Mouse (Mus musculus) subcutaneous adipose tissue, adult 2 months (tissue): ENCODE results near the gene Zfand6. TPM values are rescaled to one million over a fixed set of nuclear protein-coding genes. Genes with fewer than 3 reads are reported as not detected.

ENCODE experiments used
- polyA plus RNA-seq: library from polyadenylated mRNA; depleted of rRNA; stranded (reverse); fragments of >200 nt; gene quantifications from 2 replicates; pipeline ENCODE4 v1.2.3, GENCODE M21; 2012; ENCODE audit warnings: low replicate concordance; rRNA removed

The Zfand6 gene
- 89.8 and 147 TPM in 2 replicates for polyA plus RNA-seq

DNA sequence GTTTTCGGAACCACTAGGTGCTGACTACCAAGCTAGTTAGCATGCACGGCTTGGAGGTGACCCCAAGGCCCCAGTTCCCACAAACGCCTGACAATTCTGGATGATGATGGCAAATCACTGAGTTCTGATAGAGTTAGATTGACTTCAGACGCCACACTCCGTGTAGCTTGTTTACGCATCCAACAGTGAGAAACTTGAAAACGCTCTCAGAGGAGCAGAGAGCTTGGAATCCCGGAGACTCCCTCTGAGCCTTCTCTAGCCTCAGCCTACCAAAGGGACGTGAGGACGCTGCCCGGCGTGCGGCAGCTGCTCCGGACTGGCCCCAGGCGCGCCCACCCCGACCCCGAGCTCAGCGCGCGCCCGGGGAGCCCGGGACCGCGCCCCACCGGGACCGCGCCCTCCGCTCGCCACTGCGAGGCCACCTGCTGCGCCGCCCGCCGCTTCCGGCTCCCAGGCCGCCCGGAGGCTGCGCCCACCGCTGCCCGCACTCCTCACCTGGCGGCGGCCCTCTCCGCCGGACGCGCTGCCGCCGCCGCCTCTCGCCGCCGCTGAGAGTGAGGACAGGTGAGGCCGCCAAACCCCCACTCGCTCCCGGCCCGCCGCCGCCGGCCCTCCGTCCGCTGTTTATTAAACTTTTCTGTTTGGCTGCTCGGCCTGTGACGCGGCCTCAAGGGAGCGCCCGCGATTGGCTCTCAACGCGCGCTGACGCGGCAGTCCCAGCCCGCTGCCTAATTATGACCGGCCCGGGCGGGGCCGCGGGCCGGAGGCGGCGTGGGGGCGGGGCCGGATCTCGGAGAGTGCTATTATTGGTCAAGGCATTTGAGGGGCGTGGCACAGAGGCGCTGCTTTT is at the start of gene Zfand6:
Gene Zfand6, minus strand, starts transcription at position 709 of the 850 bp plus-strand sequence.

DNA sequence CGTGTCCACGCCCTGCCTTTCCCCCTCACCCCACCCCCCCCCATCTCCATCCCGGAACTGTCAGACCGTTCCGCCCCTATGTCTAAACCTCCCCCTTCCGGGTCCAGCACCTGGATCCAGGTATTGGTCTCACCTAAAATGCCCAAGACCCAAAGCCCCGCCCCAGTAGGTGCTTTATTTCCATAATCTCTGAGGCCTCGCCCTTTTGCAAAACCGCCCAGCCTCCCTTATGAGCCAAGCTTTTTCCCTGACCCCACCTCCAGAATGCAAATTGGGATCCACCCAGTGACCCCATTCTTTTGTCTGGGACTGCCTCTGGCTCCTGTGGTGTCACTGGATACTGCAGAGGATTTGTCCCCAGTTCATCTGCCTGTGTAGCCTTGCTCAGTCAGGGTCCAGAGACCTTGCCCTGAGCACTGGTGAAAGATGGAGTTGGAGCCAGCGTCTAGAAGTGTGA is 83.4 kb downstream of the Zfand6 start, which contains the start of gene Fah:
Gene Fah, minus strand, starts transcription at position 430 of the 457 bp plus-strand sequence.

Other genes with a start within 250 kb of the Zfand6 start
- gene Gm2115, start 161.0 kb downstream of the Zfand6 start, polyA plus RNA-seq, result 0.33 and 0.45 TPM in 2 replicates
- gene Fah, start 83.2 kb downstream of the Zfand6 start, polyA plus RNA-seq, result 211 and 318 TPM in 2 replicates
- gene Olfr291, start 163.6 kb upstream of the Zfand6 start, polyA plus RNA-seq, result not detected in 2 replicates